In genomic region chrX:115256151-115256550, GRCm38 (mm10) we compare ENCODE assay signal across 27 mouse cellular contexts.
DNase-seq lines count a peak whose midpoint lies in the region; ATAC-seq and TF ChIP-seq lines count a peak whose summit lies in the region.
"Had no signal": no experiment of that assay in that cellular context is flagged by ENCODE, and none has a peak within 500 bp of the region (broad histone marks: within the 10 kb centered on the region; RNA-seq: fewer than 3 reads in every experiment).

No protein-coding gene starts in this region.

- H3K36me3 ChIP-seq in E14TG2a.4 (ENCODE audit: insufficient read depth, low read length): no peaks in the 10 kb centered on the region
- H3K36me3 ChIP-seq in midbrain, embryonic 10.5 days: no peaks in the 10 kb centered on the region
- H3K36me3 ChIP-seq in kidney, embryonic 14.5 days (ENCODE audit: control insufficient read depth, insufficient read depth, low read length): no peaks in the 10 kb centered on the region
- H3K36me3 ChIP-seq: embryonic facial prominence, embryonic 13.5 days; embryonic facial prominence, embryonic 15.5 days; forebrain, embryonic 10.5 days; forebrain, embryonic 12.5 days; G1E had no signal

- peaks cover 4% of the 10 kb centered on the region; the same call in 1 of the 2 replicates for H3K9me3 ChIP-seq in E14TG2a.4 (ENCODE audit: low read length)
- peaks cover 4% of the 10 kb centered on the region; the same call in 1 of the 2 replicates for H3K9me3 ChIP-seq in midbrain, embryonic 10.5 days (replicated peaks)
- H3K9me3 ChIP-seq in kidney, embryonic 14.5 days (ENCODE audit: control insufficient read depth, low read length): no peaks in the 10 kb centered on the region
- H3K9me3 ChIP-seq: embryonic facial prominence, embryonic 13.5 days; embryonic facial prominence, embryonic 15.5 days; forebrain, embryonic 10.5 days; forebrain, embryonic 12.5 days; G1E had no signal

- no peaks in the 10 kb centered on the region for H3K27me3 ChIP-seq in E14TG2a.4 (ENCODE audit: insufficient read depth, low read length)
- no peaks in the 10 kb centered on the region for H3K27me3 ChIP-seq in midbrain, embryonic 10.5 days (ENCODE audit: low read depth, poor library complexity, severe bottlenecking)
- H3K27me3 ChIP-seq in kidney, embryonic 14.5 days (ENCODE audit: control insufficient read depth, insufficient read depth, low read length): no peaks in the 10 kb centered on the region
- H3K27me3 ChIP-seq: CH12.LX; embryonic facial prominence, embryonic 13.5 days; embryonic facial prominence, embryonic 15.5 days; forebrain, embryonic 12.5 days had no signal

- DNase-seq in ES-CJ7 (ENCODE audit: low read depth, low spot score): peak; percentile 41
- peak; percentile 52 for DNase-seq in R1 (ENCODE audit: low read depth, low spot score)
- DNase-seq in midbrain, embryonic 10.5 days (ENCODE audit: low spot score): no peak
- no peak for DNase-seq in gastrocnemius, adult 2 months
- DNase-seq: adrenal gland, adult 8-10 months; adrenal gland, postnatal 14 days; adrenal gland, postnatal 36 days; B cell, adult 2 months; cerebellum, adult 11 months; cerebellum, adult 18-20 months; cerebellum, adult 8-10 months; cerebellum, adult 9-11 months; cerebellum, postnatal 25 days had no signal

- H3K4me1 ChIP-seq in E14TG2a.4 (replicated peaks; ENCODE audit: low read depth, low read length): no peaks in the 10 kb centered on the region
- no peaks in the 10 kb centered on the region for H3K4me1 ChIP-seq in midbrain, embryonic 10.5 days
- no peaks in the 10 kb centered on the region for H3K4me1 ChIP-seq in kidney, embryonic 14.5 days (ENCODE audit: control insufficient read depth, insufficient read depth, low read length)
- H3K4me1 ChIP-seq: embryonic facial prominence, embryonic 13.5 days; embryonic facial prominence, embryonic 15.5 days; forebrain, embryonic 10.5 days; forebrain, embryonic 12.5 days had no signal

- no peak for TF ChIP-seq CTCF in E14TG2a.4 (conservative IDR thresholded peaks at IDR 0.05; ENCODE audit: low read length)
- no peak for TF ChIP-seq CTCF in gastrocnemius, adult 2 months (IDR thresholded peaks at IDR 0.05)

- intact Hi-C loops in gastrocnemius, adult 2 months (cut with DNase I): no loop called here

- H3K4me3 ChIP-seq in E14TG2a.4 (replicated peaks; ENCODE audit: low read length): peak overlapping the region; percentile 57
- H3K4me3 ChIP-seq in midbrain, embryonic 10.5 days: no peak overlapping the region
- H3K4me3 ChIP-seq in kidney, embryonic 14.5 days (ENCODE audit: low read length): no peak overlapping the region
- H3K4me3 ChIP-seq in gastrocnemius, adult 2 months: no peak overlapping the region
- H3K4me3 ChIP-seq: embryonic facial prominence, embryonic 13.5 days; embryonic facial prominence, embryonic 15.5 days; erythroblast, embryonic 14.5 days; forebrain, embryonic 10.5 days; forebrain, embryonic 12.5 days had no signal

- no peak overlapping the region for H3K9ac ChIP-seq in kidney, embryonic 14.5 days (ENCODE audit: low read depth, low read length)
- H3K9ac ChIP-seq: embryonic facial prominence, embryonic 13.5 days; embryonic facial prominence, embryonic 15.5 days; forebrain, embryonic 12.5 days had no signal

- ATAC-seq in kidney, embryonic 14.5 days (ENCODE audit: low FRiP score, low TSS enrichment): no peak
- ATAC-seq: activated CD4-positive, CD25-positive, alpha-beta regulatory T cell, adult 4 months; CD4-positive, CD25-positive, alpha-beta regulatory T cell, adult 4 months; forebrain, embryonic 14.5 days; forebrain, embryonic 16.5 days; Patski had no signal

- no peak overlapping the region for H3K27ac ChIP-seq in midbrain, embryonic 10.5 days (replicated peaks)
- no peak overlapping the region for H3K27ac ChIP-seq in kidney, embryonic 14.5 days (ENCODE audit: low read depth, low read length)
- H3K27ac ChIP-seq in gastrocnemius, adult 2 months: no peak overlapping the region
- H3K27ac ChIP-seq: embryonic facial prominence, embryonic 13.5 days; embryonic facial prominence, embryonic 15.5 days; forebrain, embryonic 10.5 days; forebrain, embryonic 12.5 days had no signal

- no peak overlapping the region for H3K4me2 ChIP-seq in kidney, embryonic 14.5 days (replicated peaks; ENCODE audit: low read depth, low read length)
- H3K4me2 ChIP-seq: embryonic facial prominence, embryonic 13.5 days; embryonic facial prominence, embryonic 15.5 days; forebrain, embryonic 12.5 days had no signal

- WGBS in midbrain, embryonic 10.5 days: 87% methylated on average over 16 of the region's 16 CpGs
- 88% methylated on average over 16 of the region's 16 CpGs for WGBS in kidney, embryonic 14.5 days

Comparison
In these comparisons a context has a peak if more than half of its experiments do, and no peak if none do; other contexts are left out.
1. DNase-seq: peak in ES-CJ7 (single experiment) and R1 (single experiment); none in midbrain, embryonic 10.5 days (single experiment) and gastrocnemius, adult 2 months (single experiment).